Mouse (Mus musculus): ENCODE data around the gene Tfap4. TPM values are rescaled to one million over a fixed set of nuclear protein-coding genes. Genes with fewer than 3 reads are reported as not detected.

Tfap4 gene
- polyA plus RNA-seq, 1 experiment from 2014 or later = 8.1 TPM

GRCm38 (mm10) chr16:4521074-4521667 is 38.5 kb downstream of the Tfap4 start:
- Histone ChIP-seq H3K4me1 (no peaks in the 10 kb centered on the region), H3K27me3 (replicated peaks) (no peaks in the 10 kb centered on the region), H3K4me3 (no peak overlapping the region), H3K4me2 (no peak overlapping the region), H3K36me3 (replicated peaks) (no peaks in the 10 kb centered on the region), H3K27ac (no peak overlapping the region), H3K9me3 (no peaks in the 10 kb centered on the region), H3K9ac (no peak overlapping the region)
- 82% methylated on average over 4 of the region's 4 CpGs for WGBS
- ATAC-seq (replicated peaks) = no peak

- no peak overlapping the region for H3K4me3 ChIP-seq
- no peaks in the 10 kb centered on the region for H3K27me3 ChIP-seq (replicated peaks)
- no peaks in the 10 kb centered on the region for H3K9me3 ChIP-seq
- H3K36me3 ChIP-seq (replicated peaks) = no peaks in the 10 kb centered on the region
- H3K27ac ChIP-seq = no peak overlapping the region
- no peak for ATAC-seq (replicated peaks)
- H3K4me1 ChIP-seq = no peaks in the 10 kb centered on the region
- H3K9ac ChIP-seq = no peak overlapping the region
- WGBS = 71% methylated on average over 8 of the region's 8 CpGs
- no peak overlapping the region for H3K4me2 ChIP-seq
Observed at GRCm38 (mm10) chr16:4520673-4521072, 39.0 kb downstream of the Tfap4 start.

- Histone ChIP-seq H3K4me1 (no peaks in the 10 kb centered on the region), H3K4me2 (no peak overlapping the region), H3K9me3 (no peaks in the 10 kb centered on the region), H3K36me3 (replicated peaks) (no peaks in the 10 kb centered on the region), H3K27ac (no peak overlapping the region), H3K4me3 (no peak overlapping the region), H3K9ac (no peak overlapping the region), H3K27me3 (replicated peaks) (no peaks in the 10 kb centered on the region)
- 95% methylated on average over 2 of the region's 2 CpGs for WGBS
- no peak for ATAC-seq (replicated peaks)
Observed at GRCm38 (mm10) chr16:4519825-4520224, 39.8 kb downstream of the Tfap4 start.

- Histone ChIP-seq H3K4me2 (no peak overlapping the region), H3K27me3 (replicated peaks) (no peaks in the 10 kb centered on the region), H3K27ac (no peak overlapping the region), H3K4me1 (no peaks in the 10 kb centered on the region), H3K36me3 (replicated peaks) (no peaks in the 10 kb centered on the region), H3K9me3 (no peaks in the 10 kb centered on the region), H3K9ac (no peak overlapping the region), H3K4me3 (no peak overlapping the region)
- WGBS = 50% methylated on average over 4 of the region's 4 CpGs
- no peak for ATAC-seq (replicated peaks)
Observed at GRCm38 (mm10) chr16:4519157-4519556, 40.5 kb downstream of the Tfap4 start.

GRCm38 (mm10) chr16:4517906-4518305 is 41.7 kb downstream of the Tfap4 start:
- Histone ChIP-seq H3K9ac (no peak overlapping the region), H3K4me1 (no peaks in the 10 kb centered on the region), H3K27me3 (replicated peaks) (no peaks in the 10 kb centered on the region), H3K27ac (no peak overlapping the region), H3K4me2 (no peak overlapping the region), H3K36me3 (replicated peaks) (no peaks in the 10 kb centered on the region), H3K9me3 (no peaks in the 10 kb centered on the region), H3K4me3 (no peak overlapping the region)
- ATAC-seq (replicated peaks) = no peak
- 58% methylated on average over 2 of the region's 2 CpGs for WGBS

GRCm38 (mm10) chr16:4514383-4514782 is 45.3 kb downstream of the Tfap4 start:
- H3K9me3 ChIP-seq = no peaks in the 10 kb centered on the region
- no peak overlapping the region for H3K4me3 ChIP-seq
- no peaks in the 10 kb centered on the region for H3K36me3 ChIP-seq (replicated peaks)
- 85% methylated on average over 3 of the region's 3 CpGs for WGBS
- no peak overlapping the region for H3K9ac ChIP-seq
- no peaks in the 10 kb centered on the region for H3K27me3 ChIP-seq (replicated peaks)
- H3K27ac ChIP-seq = no peak overlapping the region
- no peak for ATAC-seq (replicated peaks)
- H3K4me2 ChIP-seq = no peak overlapping the region
- no peaks in the 10 kb centered on the region for H3K4me1 ChIP-seq

DNA sequence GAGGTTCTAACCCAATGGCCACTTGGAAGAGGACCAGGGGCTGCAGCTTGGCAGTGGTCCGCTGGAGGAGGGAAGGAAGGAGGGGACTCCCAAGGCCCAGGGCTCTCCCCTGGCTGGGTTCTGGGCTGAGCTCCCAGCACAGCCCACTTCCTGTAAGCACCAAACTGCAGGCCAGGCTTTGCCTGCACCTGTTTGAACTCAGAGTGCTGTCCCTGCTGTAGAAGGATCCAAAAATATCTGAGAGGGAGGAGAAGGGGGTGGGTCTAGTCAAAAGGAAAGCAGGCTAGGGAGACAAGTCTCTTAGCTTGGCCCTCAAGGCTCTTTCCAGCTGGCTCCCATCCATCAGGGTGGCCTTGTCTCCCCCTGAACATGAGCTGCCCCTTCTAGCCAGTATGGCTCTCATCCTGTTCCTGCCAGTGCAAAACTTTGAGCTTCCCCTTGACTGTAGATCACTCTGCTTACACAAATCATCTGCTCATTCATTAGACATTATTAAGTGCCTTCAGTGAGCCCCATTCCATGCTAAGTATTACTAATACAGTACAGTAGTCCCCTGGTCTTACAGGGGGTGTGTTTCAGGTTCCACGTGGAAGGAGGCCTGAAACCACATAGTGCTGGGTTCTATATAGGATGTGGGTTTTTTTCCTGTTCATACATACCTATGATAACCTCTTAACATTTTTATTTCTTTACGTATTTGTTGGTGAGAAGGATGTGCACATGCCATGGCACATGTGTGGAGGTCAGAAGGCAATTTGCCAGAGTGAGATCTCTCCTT is 46.8 kb downstream of the Tfap4 start:
- 80% methylated on average over 3 of the region's 3 CpGs for WGBS
- no peak overlapping the region for H3K9ac ChIP-seq
- H3K27ac ChIP-seq = no peak overlapping the region
- no peak overlapping the region for H3K4me2 ChIP-seq
- no peaks in the 10 kb centered on the region for H3K9me3 ChIP-seq
- no peaks in the 10 kb centered on the region for H3K36me3 ChIP-seq (replicated peaks)
- H3K4me1 ChIP-seq = no peaks in the 10 kb centered on the region
- ATAC-seq (replicated peaks) = no peak
- no peak overlapping the region for H3K4me3 ChIP-seq
- H3K27me3 ChIP-seq (replicated peaks) = no peaks in the 10 kb centered on the region

DNA sequence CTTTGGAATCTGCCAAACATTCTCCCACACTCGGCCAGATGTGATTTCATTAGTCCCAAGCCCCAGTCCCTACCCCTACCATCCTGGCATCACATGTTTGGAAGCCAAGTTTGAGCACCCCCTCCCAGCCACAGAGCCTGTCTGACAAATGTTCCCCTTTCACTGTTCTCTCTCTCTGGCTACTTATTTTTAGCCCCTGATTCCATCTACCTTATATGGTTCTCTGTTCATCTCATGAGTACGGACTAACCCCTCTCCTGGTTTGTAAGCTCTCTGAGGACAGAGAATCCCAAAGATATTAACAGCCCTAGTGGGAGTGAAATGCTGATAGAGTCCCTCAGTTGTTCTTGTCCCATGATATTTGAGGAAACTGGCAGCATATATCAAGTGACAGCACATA is 48.3 kb downstream of the Tfap4 start:
- no peak overlapping the region for H3K4me3 ChIP-seq
- no peak overlapping the region for H3K4me2 ChIP-seq
- no peaks in the 10 kb centered on the region for H3K9me3 ChIP-seq
- no peak overlapping the region for H3K27ac ChIP-seq
- H3K36me3 ChIP-seq (replicated peaks) = no peaks in the 10 kb centered on the region
- H3K4me1 ChIP-seq = no peaks in the 10 kb centered on the region
- H3K9ac ChIP-seq = no peak overlapping the region
- no peaks in the 10 kb centered on the region for H3K27me3 ChIP-seq (replicated peaks)
- WGBS = 92% methylated on average over 2 of the region's 2 CpGs
- no peak for ATAC-seq (replicated peaks)

- H3K27ac ChIP-seq = no peak overlapping the region
- H3K9me3 ChIP-seq = no peaks in the 10 kb centered on the region
- 86% methylated on average over 3 of the region's 3 CpGs for WGBS
- H3K36me3 ChIP-seq (replicated peaks) = no peaks in the 10 kb centered on the region
- H3K27me3 ChIP-seq (replicated peaks) = no peaks in the 10 kb centered on the region
- H3K4me2 ChIP-seq = no peak overlapping the region
- ATAC-seq (replicated peaks) = no peak
- no peaks in the 10 kb centered on the region for H3K4me1 ChIP-seq
- no peak overlapping the region for H3K9ac ChIP-seq
- no peak overlapping the region for H3K4me3 ChIP-seq
Observed at GRCm38 (mm10) chr16:4506181-4506580, 53.5 kb downstream of the Tfap4 start.

DNA sequence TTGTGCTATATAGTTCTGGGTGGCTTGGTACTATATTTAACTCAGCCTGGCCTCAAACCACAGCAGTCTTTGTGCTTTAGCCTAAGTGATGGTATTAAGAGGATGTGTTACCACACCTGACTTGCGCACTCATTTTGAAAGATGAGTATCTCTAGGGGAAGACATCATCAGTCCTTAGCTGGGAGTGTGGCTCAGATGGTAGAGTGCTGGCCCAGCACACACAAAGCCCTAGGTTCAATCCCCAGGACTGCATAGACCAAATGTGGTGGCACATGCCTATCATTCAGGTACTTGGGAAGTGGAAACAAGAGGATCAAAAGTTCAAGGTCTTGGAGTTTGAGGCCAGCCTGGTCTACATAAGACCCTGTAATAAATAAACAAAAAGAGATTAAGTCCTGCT is 56.2 kb downstream of the Tfap4 start:
- Histone ChIP-seq H3K27me3 (replicated peaks) (no peaks in the 10 kb centered on the region), H3K9me3 (no peaks in the 10 kb centered on the region), H3K4me1 (no peaks in the 10 kb centered on the region), H3K4me3 (no peak overlapping the region), H3K36me3 (replicated peaks) (no peaks in the 10 kb centered on the region), H3K4me2 (no peak overlapping the region), H3K27ac (no peak overlapping the region), H3K9ac (no peak overlapping the region)
- ATAC-seq (replicated peaks) = no peak
- WGBS = 86% methylated on average over 1 of the region's 1 CpGs

GRCm38 (mm10) chr16:4502568-4502967 is 57.1 kb downstream of the Tfap4 start:
- no peak overlapping the region for H3K9ac ChIP-seq
- H3K4me1 ChIP-seq = no peaks in the 10 kb centered on the region
- no peak overlapping the region for H3K4me2 ChIP-seq
- H3K4me3 ChIP-seq = no peak overlapping the region
- H3K27me3 ChIP-seq (replicated peaks) = no peaks in the 10 kb centered on the region
- no peaks in the 10 kb centered on the region for H3K9me3 ChIP-seq
- no peak overlapping the region for H3K27ac ChIP-seq
- H3K36me3 ChIP-seq (replicated peaks) = no peaks in the 10 kb centered on the region
- ATAC-seq (replicated peaks) = no peak

DNA sequence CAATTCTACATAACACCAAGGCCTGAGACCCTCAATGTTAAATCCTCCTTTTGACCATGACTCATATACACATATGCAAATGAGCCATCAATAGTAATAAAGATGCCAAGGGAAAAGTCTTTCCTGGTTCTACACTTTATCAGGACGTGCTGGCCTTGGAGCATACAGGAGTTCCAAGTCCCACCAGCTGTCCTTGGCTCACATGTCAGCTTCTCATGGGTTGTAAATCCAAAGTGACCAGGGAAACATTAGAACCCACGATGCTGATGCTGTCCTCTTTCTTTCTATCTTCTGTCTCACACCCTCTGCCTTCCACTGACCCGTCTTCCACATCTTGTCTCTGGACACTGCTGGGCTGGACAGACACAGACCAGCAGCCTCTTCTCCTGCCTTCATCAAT is 58.0 kb downstream of the Tfap4 start:
- Histone ChIP-seq H3K36me3 (replicated peaks) (no peaks in the 10 kb centered on the region), H3K4me3 (no peak overlapping the region), H3K9ac (no peak overlapping the region), H3K4me1 (no peaks in the 10 kb centered on the region), H3K9me3 (no peaks in the 10 kb centered on the region), H3K4me2 (no peak overlapping the region), H3K27ac (no peak overlapping the region), H3K27me3 (replicated peaks) (no peaks in the 10 kb centered on the region)
- 90% methylated on average over 3 of the region's 3 CpGs for WGBS
- ATAC-seq (replicated peaks) = no peak
